Mouse (Mus musculus) limb, embryonic 14.5 days (tissue): ENCODE results near the gene Stau1. TPM values are rescaled to one million over a fixed set of nuclear protein-coding genes. Genes with fewer than 3 reads are reported as not detected.

Source experiments
- ATAC-seq: fragments of 200-750 bp; cut with Nextera tagmentation; 2 replicates; pipeline ENCODE4 v1.8.0; 2017; ENCODE audit warnings: low read depth, moderate number of reproducible peaks, moderate TSS enrichment; ENCODE audit not compliant: low FRiP score
- DNase-seq: peaks from one replicate; pipeline ENCODE4 v3.0.0-alpha.2; 2015; ENCODE audit warnings: low spot score
- H3K27ac ChIP-seq: fragments of 300-500 bp; sonication (generic); replicated peaks from 2 replicates; pipeline ENCODE4 v1.5.1; 2014; ENCODE audit warnings: low read depth, mild to moderate bottlenecking, low read length, moderate library complexity, mixed read lengths
- H3K27me3 ChIP-seq: fragments of 300-500 bp; sonication (generic); 2 replicates; pipeline ENCODE4 v1.6.1; 2014; ENCODE audit warnings: low read length, mixed read lengths; ENCODE audit not compliant: control insufficient read depth, insufficient read depth
- H3K36me3 ChIP-seq: fragments of 300-500 bp; sonication (generic); 2 replicates; pipeline ENCODE4 v1.6.1; 2014; ENCODE audit warnings: mild to moderate bottlenecking, low read length, moderate library complexity, mixed read lengths; ENCODE audit not compliant: control insufficient read depth, insufficient read depth
- H3K4me1 ChIP-seq: fragments of 300-500 bp; sonication (generic); 2 replicates; pipeline ENCODE4 v1.6.1; 2014; ENCODE audit warnings: antibody characterized with exemption, low read length, mixed read lengths; ENCODE audit not compliant: control insufficient read depth, insufficient read depth
- H3K4me2 ChIP-seq: fragments of 300-500 bp; sonication (generic); replicated peaks from 2 replicates; pipeline ENCODE4 v1.6.1; 2014; ENCODE audit warnings: low read depth, mild to moderate bottlenecking, low read length, moderate library complexity; ENCODE audit not compliant: severe bottlenecking
- H3K4me3 ChIP-seq: fragments of 300-500 bp; sonication (generic); replicated peaks from 2 replicates; pipeline ENCODE4 v1.5.1; 2014; ENCODE audit warnings: low read length
- H3K9ac ChIP-seq: fragments of 300-500 bp; sonication (generic); 2 replicates; pipeline ENCODE4 v1.6.1; 2014; ENCODE audit warnings: mild to moderate bottlenecking, low read depth, low read length, moderate library complexity; ENCODE audit not compliant: severe bottlenecking
- H3K9me3 ChIP-seq: fragments of 300-500 bp; sonication (generic); 2 replicates; pipeline ENCODE4 v1.6.1; 2016; ENCODE audit warnings: low read length; ENCODE audit not compliant: control insufficient read depth
- POLR2A ChIP-seq: fragments of 200-500 bp; IDR thresholded peaks from 2 replicates; pipeline ENCODE4 v1.8.0; 2012; ENCODE audit warnings: inconsistent platforms, mild to moderate bottlenecking, moderate library complexity, borderline replicate concordance; ENCODE audit not compliant: insufficient read depth, insufficient read length; ENCODE audit errors: extremely low read depth
- WGBS: fragments of 180-500 bp; shearing (Covaris S2); extraction: QIAGEN DNeasy Blood & Tissue Kit; methylation state at CpG from one replicate; pipeline ENCODE4 v1.1.7; 2014; 5-methylcytosine and 5-hydroxymethylcytosine counted together
- polyA plus RNA-seq, 2 experiments: library from polyadenylated mRNA; depleted of rRNA in 1 of 2; stranded (reverse) in 1 of 2; unstranded in 1 of 2; fragments of >200 nt; fragmentation: Nextera tagmentation in 1 of 2; extraction: Ambion mirVana in 1 of 2; gene quantifications; 2 replicates each; pipeline versions ENCODE4 v1.2.1 to v1.2.3; 2012 to 2014

The Stau1 gene
- polyA plus RNA-seq, 2 experiments: 71.4 to 88.8 TPM

GRCm38 (mm10) chr2:166933943-166934342 lies 62.2 kb downstream of the Stau1 start:
- ATAC-seq: no peak
- H3K4me3 ChIP-seq: no peak overlapping the region

GRCm38 (mm10) chr2:166923971-166924370 lies 72.1 kb downstream of the Stau1 start:
- H3K9me3 ChIP-seq: no peaks in the 10 kb centered on the region
- no peak overlapping the region for H3K27ac ChIP-seq
- DNase-seq: no peak
- H3K4me1 ChIP-seq: no peaks in the 10 kb centered on the region
- H3K27me3 ChIP-seq: no peaks in the 10 kb centered on the region
- no peak for TF ChIP-seq POLR2A
- WGBS: 91% methylated on average over 2 of the region's 2 CpGs
- no peak for ATAC-seq
- H3K4me2 ChIP-seq: no peak overlapping the region
- no peak overlapping the region for H3K4me3 ChIP-seq
- H3K9ac ChIP-seq: no peak overlapping the region
- peaks cover 87% of the 10 kb centered on the region for H3K36me3 ChIP-seq

More at GRCm38 (mm10) chr2:166933943-166934342, 62.2 kb downstream of the Stau1 start:
- H3K9ac ChIP-seq: no peak overlapping the region
- no peak overlapping the region for H3K4me2 ChIP-seq
- H3K4me1 ChIP-seq: no peaks in the 10 kb centered on the region
- 90% methylated on average over 6 of the region's 6 CpGs for WGBS
- H3K27ac ChIP-seq: no peak overlapping the region
- H3K9me3 ChIP-seq: no peaks in the 10 kb centered on the region
- no peak for DNase-seq
- H3K27me3 ChIP-seq: no peaks in the 10 kb centered on the region
- peaks cover 93% of the 10 kb centered on the region for H3K36me3 ChIP-seq
- TF ChIP-seq POLR2A: no peak

GRCm38 (mm10) chr2:166910536-166910935 lies 85.6 kb downstream of the Stau1 start:
- Histone ChIP-seq H3K4me2 (no peak overlapping the region), H3K9ac (no peak overlapping the region), H3K4me3 (no peak overlapping the region), H3K27me3 (no peaks in the 10 kb centered on the region), H3K27ac (no peak overlapping the region), H3K36me3 (peaks cover 10% of the 10 kb centered on the region; the same call in 1 of the 2 replicates), H3K4me1 (peaks cover 9% of the 10 kb centered on the region), H3K9me3 (no peaks in the 10 kb centered on the region)
- DNase-seq: no peak
- 89% methylated on average over 8 of the region's 8 CpGs for WGBS
- ATAC-seq: no peak
- TF ChIP-seq POLR2A: no peak

- DNase-seq (no peak), ATAC-seq (no peak)
- Histone ChIP-seq H3K27ac (no peak overlapping the region), H3K4me3 (no peak overlapping the region), H3K4me1 (peaks cover 9% of the 10 kb centered on the region), H3K9me3 (no peaks in the 10 kb centered on the region), H3K4me2 (no peak overlapping the region), H3K27me3 (no peaks in the 10 kb centered on the region), H3K36me3 (peaks cover 10% of the 10 kb centered on the region; the same call in 1 of the 2 replicates), H3K9ac (no peak overlapping the region)
- WGBS: 95% methylated on average over 3 of the region's 3 CpGs
- no peak for TF ChIP-seq POLR2A
Observed at GRCm38 (mm10) chr2:166909729-166910128, 86.4 kb downstream of the Stau1 start.

GRCm38 (mm10) chr2:166906523-166907182 lies 89.4 kb downstream of the Stau1 start:
- H3K36me3 ChIP-seq: peaks cover 10% of the 10 kb centered on the region; the same call in 1 of the 2 replicates
- TF ChIP-seq POLR2A: no peak
- peak overlapping the region; percentile 75 for H3K4me3 ChIP-seq
- H3K4me1 ChIP-seq: peaks cover 9% of the 10 kb centered on the region
- H3K27ac ChIP-seq: peak overlapping the region; percentile 95
- DNase-seq: no peak
- WGBS: under 1% methylated on average over 28 of the region's 28 CpGs
- no peaks in the 10 kb centered on the region for H3K27me3 ChIP-seq
- H3K9me3 ChIP-seq: no peaks in the 10 kb centered on the region
- H3K4me2 ChIP-seq: peak overlapping the region; percentile 78
- H3K9ac ChIP-seq: peak overlapping the region; percentile 74
- peak; percentile 13 for ATAC-seq
